Mouse (Mus musculus) kidney, postnatal 4 days (tissue): ENCODE data around the gene Ada.

Experiments
- DNase-seq, 2 experiments: peaks; one replicate each; pipeline ENCODE4 v3.0.0; 2021; ENCODE audit warnings: mixed read lengths in 2 of 2

Ada gene

GRCm38 (mm10) chr2:163728300-163728699 lies 21.7 kb downstream of the Ada start:
- no peak for DNase-seq

- DNase-seq = peak in 1 of 2 experiments; percentile 47
Measured at GRCm38 (mm10) chr2:163726766-163727393, 23.2 kb downstream of the Ada start.

- no peak for DNase-seq
Measured at GRCm38 (mm10) chr2:163722550-163722949, 27.5 kb downstream of the Ada start.

GRCm38 (mm10) chr2:163719616-163720015 lies 30.4 kb downstream of the Ada start:
- no peak for DNase-seq

GRCm38 (mm10) chr2:163718951-163719603 lies 31.0 kb downstream of the Ada start:
- DNase-seq = peak; percentile 90

- no peak for DNase-seq
Measured at GRCm38 (mm10) chr2:163718526-163718925, 31.5 kb downstream of the Ada start.

GRCm38 (mm10) chr2:163716853-163717252 lies 33.2 kb downstream of the Ada start:
- DNase-seq = no peak

- DNase-seq = no peak
Measured at GRCm38 (mm10) chr2:163716448-163716847, 33.6 kb downstream of the Ada start.

GRCm38 (mm10) chr2:163713340-163713739 lies 36.7 kb downstream of the Ada start:
- DNase-seq = no peak

- no peak for DNase-seq
Measured at GRCm38 (mm10) chr2:163712874-163713273, 37.2 kb downstream of the Ada start.

GRCm38 (mm10) chr2:163712473-163712872 lies 37.6 kb downstream of the Ada start:
- no peak for DNase-seq

- no peak for DNase-seq
Measured at GRCm38 (mm10) chr2:163711368-163711868, 38.6 kb downstream of the Ada start.

- peak in 1 of 2 experiments; percentile 43 for DNase-seq
Measured at GRCm38 (mm10) chr2:163710606-163711159, 39.4 kb downstream of the Ada start.

- no peak for DNase-seq
Measured at GRCm38 (mm10) chr2:163710000-163710399, 40.0 kb downstream of the Ada start.

- DNase-seq = no peak
Measured at GRCm38 (mm10) chr2:163708763-163709250, 41.2 kb downstream of the Ada start.

GRCm38 (mm10) chr2:163708321-163708720 lies 41.7 kb downstream of the Ada start:
- DNase-seq = no peak

GRCm38 (mm10) chr2:163703599-163704260 lies 46.3 kb downstream of the Ada start:
- no peak for DNase-seq

- DNase-seq = no peak
Measured at GRCm38 (mm10) chr2:163702921-163703320, 47.1 kb downstream of the Ada start.

- DNase-seq = no peak
Measured at GRCm38 (mm10) chr2:163702431-163702830, 47.6 kb downstream of the Ada start.

- DNase-seq = no peak
Measured at GRCm38 (mm10) chr2:163699078-163699780, 50.8 kb downstream of the Ada start.

GRCm38 (mm10) chr2:163697764-163698480 lies 52.1 kb downstream of the Ada start:
- DNase-seq = peak; percentile 50 to 67

- no peak for DNase-seq
Measured at GRCm38 (mm10) chr2:163696763-163697162, 53.3 kb downstream of the Ada start.
